In the genomic region with DNA sequence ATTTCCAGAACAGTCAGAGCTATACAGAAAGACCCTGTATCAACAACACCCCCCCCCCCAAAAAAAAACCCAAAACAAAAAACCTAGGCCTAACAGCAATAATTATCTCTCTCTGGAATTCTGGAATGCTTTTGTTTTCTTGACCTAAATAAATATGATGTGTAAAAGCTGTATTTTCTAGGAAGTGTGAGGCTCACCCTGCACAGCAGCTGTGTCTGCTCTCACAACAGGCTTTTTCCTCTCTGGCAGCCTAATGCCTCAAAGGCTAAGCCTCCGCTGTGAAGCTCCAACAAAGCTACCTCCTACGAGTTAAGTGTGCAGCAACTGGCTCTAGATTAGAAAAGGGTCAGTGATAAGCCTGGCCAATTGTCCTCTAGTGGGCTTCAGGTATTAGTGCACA, we compare ENCODE assay signal across 17 mouse cellular contexts. TPM values are rescaled to one million over a fixed set of nuclear protein-coding genes. Genes with fewer than 3 reads are reported as not detected.
DNase-seq lines count a peak whose midpoint lies in the region; ATAC-seq and TF ChIP-seq lines count a peak whose summit lies in the region.
"Had no signal": no experiment of that assay in that cellular context is flagged by ENCODE, and none has a peak within 500 bp of the region (broad histone marks: within the 10 kb centered on the region; RNA-seq: fewer than 3 reads in every experiment).

No protein-coding gene starts in this region.

- H3K27me3 ChIP-seq in forebrain, embryonic 12.5 days: peaks cover 16% of the 10 kb centered on the region; the same call in 1 of the 2 replicates
- H3K27me3 ChIP-seq in forebrain, postnatal 0 days (ENCODE audit: insufficient read depth, low read length): no peaks in the 10 kb centered on the region
- H3K27me3 ChIP-seq in lung, embryonic 14.5 days (ENCODE audit: insufficient read depth, low read length): no peaks in the 10 kb centered on the region
- H3K27me3 ChIP-seq: embryonic facial prominence, embryonic 12.5 days; heart, embryonic 13.5 days had no signal

- H3K4me2 ChIP-seq in forebrain, embryonic 12.5 days: no peak overlapping the region
- H3K4me2 ChIP-seq in forebrain, postnatal 0 days (ENCODE audit: low read depth): no peak overlapping the region
- no peak overlapping the region for H3K4me2 ChIP-seq in lung, embryonic 14.5 days
- H3K4me2 ChIP-seq: embryonic facial prominence, embryonic 12.5 days; heart, embryonic 13.5 days had no signal

- H3K4me3 ChIP-seq in forebrain, embryonic 12.5 days (replicated peaks): no peak overlapping the region
- no peak overlapping the region for H3K4me3 ChIP-seq in forebrain, postnatal 0 days (ENCODE audit: low read depth, low read length)
- H3K4me3 ChIP-seq in lung, embryonic 14.5 days (ENCODE audit: low read depth, low read length): no peak overlapping the region
- H3K4me3 ChIP-seq: embryonic facial prominence, embryonic 12.5 days; heart, embryonic 13.5 days had no signal

- TF ChIP-seq CTCF in forebrain, postnatal 0 days (IDR thresholded peaks at IDR 0.05; ENCODE audit: low read depth): no peak
- TF ChIP-seq CTCF in lung, embryonic 14.5 days (IDR thresholded peaks at IDR 0.05; ENCODE audit: low read depth): no peak

- H3K9me3 ChIP-seq in forebrain, embryonic 12.5 days: no peaks in the 10 kb centered on the region
- H3K9me3 ChIP-seq in forebrain, postnatal 0 days (ENCODE audit: low read length): no peaks in the 10 kb centered on the region
- no peaks in the 10 kb centered on the region for H3K9me3 ChIP-seq in lung, embryonic 14.5 days (ENCODE audit: low read depth, low read length)
- H3K9me3 ChIP-seq: embryonic facial prominence, embryonic 12.5 days; heart, embryonic 13.5 days had no signal

- H3K9ac ChIP-seq in forebrain, embryonic 12.5 days: no peak overlapping the region
- H3K9ac ChIP-seq in forebrain, postnatal 0 days: no peak overlapping the region
- H3K9ac ChIP-seq in lung, embryonic 14.5 days: no peak overlapping the region
- H3K9ac ChIP-seq: embryonic facial prominence, embryonic 12.5 days; heart, embryonic 13.5 days had no signal

- WGBS in forebrain, embryonic 12.5 days: 30% methylated on average over 2 of the region's 2 CpGs
- 26% methylated on average over 2 of the region's 2 CpGs for WGBS in forebrain, postnatal 0 days
- WGBS in lung, embryonic 14.5 days: 18% methylated on average over 2 of the region's 2 CpGs

- DNase-seq in forebrain, postnatal 0 days: no peak
- peak; percentile 93 for DNase-seq in lung, embryonic 14.5 days
- no peak for DNase-seq in lung, postnatal 10 days
- peak; percentile 52 for DNase-seq in lung, postnatal 36 days
- DNase-seq in lung, postnatal 25 days (ENCODE audit: low spot score): no peak
- DNase-seq in lung, postnatal 4 days: peak; percentile 50 to 78
- DNase-seq: adrenal gland, postnatal 10 days; cerebellum, adult 11-12 months; cerebellum, adult 9-10 months; cerebellum, postnatal 25 days; gastrocnemius, postnatal 36 days; heart, adult 11 months; heart, postnatal 36 days had no signal

- ATAC-seq in forebrain, embryonic 12.5 days (ENCODE audit: low FRiP score): no peak
- no peak for ATAC-seq in forebrain, postnatal 0 days
- ATAC-seq in lung, embryonic 14.5 days (ENCODE audit: insufficient read depth): peak; percentile 56; the same call in 1 of the 2 replicates
- ATAC-seq: forebrain, embryonic 14.5 days had no signal

- H3K36me3 ChIP-seq in forebrain, embryonic 12.5 days (replicated peaks): no peaks in the 10 kb centered on the region
- H3K36me3 ChIP-seq in forebrain, postnatal 0 days (ENCODE audit: insufficient read depth): no peaks in the 10 kb centered on the region
- no peaks in the 10 kb centered on the region for H3K36me3 ChIP-seq in lung, embryonic 14.5 days (ENCODE audit: insufficient read depth)
- H3K36me3 ChIP-seq: embryonic facial prominence, embryonic 12.5 days; heart, embryonic 13.5 days had no signal

- 0 out of 2 replicates have a peak overlapping the region, but pooled peaks have one; percentile 42 for H3K27ac ChIP-seq in forebrain, embryonic 12.5 days
- H3K27ac ChIP-seq in forebrain, postnatal 0 days (ENCODE audit: low read depth, low read length): no peak overlapping the region
- H3K27ac ChIP-seq in lung, embryonic 14.5 days (ENCODE audit: low read depth): peak overlapping the region; percentile 42; the same call in 1 of the 2 replicates
- H3K27ac ChIP-seq: embryonic facial prominence, embryonic 12.5 days; heart, embryonic 13.5 days had no signal

- H3K4me1 ChIP-seq in forebrain, embryonic 12.5 days: peaks cover 32% of the 10 kb centered on the region
- no peaks in the 10 kb centered on the region for H3K4me1 ChIP-seq in forebrain, postnatal 0 days (ENCODE audit: insufficient read depth)
- H3K4me1 ChIP-seq in lung, embryonic 14.5 days (ENCODE audit: insufficient read depth): peaks cover 41% of the 10 kb centered on the region

RNA-seq across cellular contexts. Expression of a gene that starts 12.4 kb away (rescaled TPM):
- 83.6 and 111 TPM in 2 replicates for polyA plus RNA-seq in forebrain, embryonic 12.5 days (2016; fragmentation: Nextera tagmentation; extraction: Ambion mirVana)
- 52.2 and 56.6 TPM in 2 replicates for total RNA-seq in forebrain, postnatal 0 days (2014; rRNA removed)
- polyA plus RNA-seq in forebrain, postnatal 0 days (2015; fragmentation: Nextera tagmentation; extraction: Ambion mirVana): 11.7 and 22.2 TPM in 2 replicates
- 51.0 and 52.5 TPM in 2 replicates for polyA plus RNA-seq in lung, embryonic 14.5 days (2014; fragmentation: Nextera tagmentation; extraction: Ambion mirVana)

RNA-seq across cellular contexts. Expression of a gene that starts 50.8 kb away (rescaled TPM):
- polyA plus RNA-seq in forebrain, embryonic 12.5 days (2016; fragmentation: Nextera tagmentation; extraction: Ambion mirVana): 34.6 and 39.6 TPM in 2 replicates
- total RNA-seq in forebrain, postnatal 0 days (2014; rRNA removed): 20.6 and 23.9 TPM in 2 replicates
- polyA plus RNA-seq in forebrain, postnatal 0 days (2015; fragmentation: Nextera tagmentation; extraction: Ambion mirVana): 15.5 and 20.9 TPM in 2 replicates
- 38.3 and 39.7 TPM in 2 replicates for polyA plus RNA-seq in lung, embryonic 14.5 days (2014; fragmentation: Nextera tagmentation; extraction: Ambion mirVana)

RNA-seq across cellular contexts. Expression of a gene that starts 51.1 kb away (rescaled TPM):
- polyA plus RNA-seq in forebrain, embryonic 12.5 days (2016; fragmentation: Nextera tagmentation; extraction: Ambion mirVana): 265 and 272 TPM in 2 replicates
- total RNA-seq in forebrain, postnatal 0 days (2014; rRNA removed): 12.0 and 20.1 TPM in 2 replicates
- 24.9 and 25.5 TPM in 2 replicates for polyA plus RNA-seq in forebrain, postnatal 0 days (2015; fragmentation: Nextera tagmentation; extraction: Ambion mirVana)
- 254 and 261 TPM in 2 replicates for polyA plus RNA-seq in lung, embryonic 14.5 days (2014; fragmentation: Nextera tagmentation; extraction: Ambion mirVana)

RNA-seq across cellular contexts. Expression of a gene that starts 56.7 kb away (rescaled TPM):
- 265 and 268 TPM in 2 replicates for polyA plus RNA-seq in forebrain, embryonic 12.5 days (2016; fragmentation: Nextera tagmentation; extraction: Ambion mirVana)
- 88.7 and 89.8 TPM in 2 replicates for total RNA-seq in forebrain, postnatal 0 days (2014; rRNA removed)
- 86.4 and 94.4 TPM in 2 replicates for polyA plus RNA-seq in forebrain, postnatal 0 days (2015; fragmentation: Nextera tagmentation; extraction: Ambion mirVana)
- 265 and 275 TPM in 2 replicates for polyA plus RNA-seq in lung, embryonic 14.5 days (2014; fragmentation: Nextera tagmentation; extraction: Ambion mirVana)

Comparison
In these comparisons a context has a peak if more than half of its experiments do, and no peak if none do; other contexts are left out.
1. DNase-seq: peak in lung, embryonic 14.5 days (single experiment), lung, postnatal 36 days (single experiment) and lung, postnatal 4 days (2 of 2); none in forebrain, postnatal 0 days (single experiment), lung, postnatal 10 days (single experiment) and lung, postnatal 25 days (single experiment).